ENCODE assay signal across 8 mouse cellular contexts in the genomic region with DNA sequence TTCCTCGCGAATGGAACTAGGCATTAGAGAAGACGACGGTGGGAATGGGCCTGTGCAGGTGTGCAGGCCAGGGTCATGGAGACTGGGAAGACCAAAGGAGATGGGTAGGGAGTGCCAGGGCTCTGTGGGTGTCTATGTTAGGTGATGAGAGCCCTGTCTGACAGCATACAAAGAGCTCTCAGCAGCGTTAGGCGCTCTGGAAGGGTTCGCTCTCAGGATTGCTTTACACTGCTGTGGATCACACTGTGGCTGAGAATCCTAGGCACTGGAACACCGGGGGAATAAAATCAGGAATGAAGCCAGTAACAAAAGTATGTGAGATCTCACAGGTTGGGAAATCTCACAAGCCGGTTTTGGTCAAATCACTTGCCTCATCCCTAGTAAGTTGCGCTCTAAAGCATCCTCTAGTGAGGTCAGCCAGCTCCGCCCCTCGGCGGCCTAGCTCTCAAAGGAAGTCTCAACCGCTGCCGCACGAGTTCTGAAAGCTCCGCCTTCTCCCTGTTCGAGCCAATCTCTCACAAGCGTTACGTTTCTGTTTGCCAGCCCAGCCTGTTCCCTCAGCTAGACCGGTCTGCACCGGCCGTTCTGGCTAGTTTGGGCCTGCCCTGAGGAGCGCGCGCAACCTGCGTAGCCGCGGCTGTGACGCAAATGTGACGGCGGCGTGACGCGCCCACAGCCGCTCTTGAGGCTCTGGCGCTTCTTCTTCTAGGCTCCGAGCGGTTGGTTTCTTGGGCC. TPM values are rescaled to one million over a fixed set of nuclear protein-coding genes. Genes with fewer than 3 reads are reported as not detected.
DNase-seq lines count a peak whose midpoint lies in the region; ATAC-seq and TF ChIP-seq lines count a peak whose summit lies in the region.

A gene (plus strand): TSS at position 535 of the 735 bp plus-strand sequence.

- DNase-seq in G1E (ENCODE audit: low spot score): peak; percentile 68
- DNase-seq in cerebellum, adult 18-20 months: peak; percentile 88 to 92
- peak; percentile 82 for DNase-seq in heart, postnatal 36 days
- DNase-seq in layer of hippocampus, adult 9-11 months: peak; percentile 94
- peak; percentile 97 for DNase-seq in lung, postnatal 0 days (ENCODE audit: low spot score)
- DNase-seq in ovary, postnatal 14 days (ENCODE audit: low spot score): peak; percentile 74
- DNase-seq in thymus, postnatal 14 days: peak; percentile 80

- peak within 1 kb of the TSS; percentile 58 for H3K4me2 ChIP-seq in forebrain, embryonic 16.5 days (ENCODE audit: low read length)
- peak within 1 kb of the TSS; percentile 67 for H3K4me2 ChIP-seq in lung, postnatal 0 days (replicated peaks; ENCODE audit: low read depth, low read length)

- peaks cover 31% of the 10 kb centered on the region for H3K36me3 ChIP-seq in G1E (replicated peaks)
- H3K36me3 ChIP-seq in forebrain, embryonic 16.5 days (ENCODE audit: control insufficient read depth, insufficient read depth): no peaks in the 10 kb centered on the region
- no peaks in the 10 kb centered on the region for H3K36me3 ChIP-seq in lung, postnatal 0 days (ENCODE audit: insufficient read depth, low read length)

- H3K9me3 ChIP-seq in G1E (replicated peaks): no peaks in the 10 kb centered on the region
- H3K9me3 ChIP-seq in forebrain, embryonic 16.5 days (ENCODE audit: control insufficient read depth, low read length): no peaks in the 10 kb centered on the region
- H3K9me3 ChIP-seq in lung, postnatal 0 days (ENCODE audit: low read length): no peaks in the 10 kb centered on the region

- H3K4me3 ChIP-seq in G1E (ENCODE audit: low read depth, low read length): peak within 1 kb of the TSS; percentile 80
- H3K4me3 ChIP-seq in forebrain, embryonic 16.5 days (replicated peaks; ENCODE audit: low read length): peak within 1 kb of the TSS; percentile 64
- peak within 1 kb of the TSS; percentile 52 for H3K4me3 ChIP-seq in lung, postnatal 0 days (ENCODE audit: low read depth, low read length)

- H3K27ac ChIP-seq in forebrain, embryonic 16.5 days (ENCODE audit: low read length): peak within 1 kb of the TSS; percentile 89
- peak within 1 kb of the TSS; percentile 91 for H3K27ac ChIP-seq in lung, postnatal 0 days (ENCODE audit: low read length)

- H3K9ac ChIP-seq in forebrain, embryonic 16.5 days (replicated peaks; ENCODE audit: low read depth, low read length): peak within 1 kb of the TSS; percentile 71
- peak within 1 kb of the TSS; percentile 56 for H3K9ac ChIP-seq in lung, postnatal 0 days (replicated peaks; ENCODE audit: low read depth)

- ATAC-seq in G1E (ENCODE audit: extremely low read depth, insufficient number of reproducible peaks, low FRiP score, poor library complexity, severe bottlenecking): peak; percentile 86
- peak; percentile 96 for ATAC-seq in forebrain, embryonic 16.5 days
- ATAC-seq in lung, postnatal 0 days: peak; percentile 97

- H3K4me1 ChIP-seq in G1E (ENCODE audit: insufficient read depth, low read depth, low read length): peaks cover 26% of the 10 kb centered on the region
- peaks cover 6% of the 10 kb centered on the region for H3K4me1 ChIP-seq in forebrain, embryonic 16.5 days (replicated peaks; ENCODE audit: control insufficient read depth, insufficient read depth, low read length)
- H3K4me1 ChIP-seq in lung, postnatal 0 days (ENCODE audit: insufficient read depth, low read depth, low read length): no peaks in the 10 kb centered on the region

- TF ChIP-seq CTCF in G1E (IDR thresholded peaks at IDR 0.05; ENCODE audit: low read depth, low read length): no peak
- TF ChIP-seq CTCF in lung, postnatal 0 days (IDR thresholded peaks at IDR 0.05): no peak

- TF ChIP-seq EP300 in lung, postnatal 0 days (IDR thresholded peaks at IDR 0.05): 0 out of 2 replicates have a peak, but pooled peaks have one; percentile 11

- intact Hi-C loops in heart, postnatal 36 days (cut with DNase I): loop anchor here (2.0 kb wide), 1 partner anchor 14 kb away; no protein-coding TSS in a partner anchor

- H3K27me3 ChIP-seq in G1E (ENCODE audit: insufficient read depth, low read length): no peaks in the 10 kb centered on the region
- H3K27me3 ChIP-seq in forebrain, embryonic 16.5 days (replicated peaks; ENCODE audit: control insufficient read depth, insufficient read depth, low read length): no peaks in the 10 kb centered on the region
- no peaks in the 10 kb centered on the region for H3K27me3 ChIP-seq in lung, postnatal 0 days (replicated peaks; ENCODE audit: insufficient read depth, low read length)

- WGBS in forebrain, embryonic 16.5 days: 25% methylated on average over 39 of the region's 39 CpGs
- WGBS in lung, postnatal 0 days: 20% methylated on average over 38 of the region's 39 CpGs

RNA-seq across cellular contexts. Expression of the gene that starts here (rescaled TPM):
- total RNA-seq in G1E (2014; fragmentation: Nextera tagmentation) (179 and 186 TPM in 2 replicates), G1E (2017) (77.4 and 84.2 TPM in 2 replicates)
- 39.7 and 56.5 TPM in 2 replicates for polyA plus RNA-seq in G1E (2012)
- polyA plus RNA-seq in forebrain, embryonic 16.5 days (2015; fragmentation: Nextera tagmentation; extraction: Ambion mirVana): 13.7 and 17.9 TPM in 2 replicates
- total RNA-seq in heart, postnatal 36 days (2021): 10 to 100 TPM; 28.2 to 34.0 TPM
- 16.1 and 18.6 TPM in 2 replicates for polyA plus RNA-seq in lung, postnatal 0 days (2015; fragmentation: Nextera tagmentation; extraction: Ambion mirVana)

Comparison
In these comparisons a context has a peak if more than half of its experiments do, and no peak if none do; other contexts are left out.
1. Peak in every context shown above with its lines: DNase-seq, ATAC-seq, H3K4me3 ChIP-seq and H3K27ac ChIP-seq.